Mouse (Mus musculus) spleen, adult 2 months (tissue): ENCODE measurements around the gene Mrgprg. TPM values are rescaled to one million over a fixed set of nuclear protein-coding genes. Genes with fewer than 3 reads are reported as not detected.

ENCODE experiments used
- DNase-seq, 2 experiments: peaks; one replicate each; pipeline versions ENCODE4 v3.0.0 to v3.0.0-alpha.2; 2012 to 2021; ENCODE audit warnings: low spot score in 2 of 2, low read depth in 1 of 2
- H3K27ac ChIP-seq: fragments of 200-500 bp; 2 replicates; pipeline ENCODE4 v1.5.1; 2012; ENCODE audit warnings: low read length, inconsistent platforms; ENCODE audit not compliant: insufficient read depth
- H3K27me3 ChIP-seq: fragments of 200-500 bp; 2 replicates; pipeline ENCODE4 v1.6.1; 2012; ENCODE audit warnings: mild to moderate bottlenecking, moderate library complexity, low read length, inconsistent platforms; ENCODE audit not compliant: control insufficient read depth, insufficient read depth
- H3K36me3 ChIP-seq: fragments of 200-500 bp; 2 replicates; pipeline ENCODE4 v1.6.1; 2012; ENCODE audit warnings: mild to moderate bottlenecking, low read length, inconsistent platforms; ENCODE audit not compliant: control insufficient read depth, insufficient read depth
- H3K4me1 ChIP-seq: fragments of 200-500 bp; 2 replicates; pipeline ENCODE4 v1.6.1; 2011; ENCODE audit warnings: inconsistent platforms; ENCODE audit not compliant: control insufficient read depth, insufficient read depth, insufficient read length
- H3K4me3 ChIP-seq: fragments of 200-500 bp; 2 replicates; pipeline ENCODE4 v1.5.1; 2011; ENCODE audit warnings: mild to moderate bottlenecking, inconsistent platforms; ENCODE audit not compliant: insufficient read depth, insufficient read length; ENCODE audit errors: extremely low read depth
- CTCF ChIP-seq: fragments of 200-500 bp; IDR thresholded peaks from 2 replicates; pipeline ENCODE4 v1.5.1; 2011; ENCODE audit warnings: mild to moderate bottlenecking, inconsistent platforms; ENCODE audit not compliant: insufficient read depth, insufficient read length, insufficient replicate concordance; ENCODE audit errors: extremely low read depth
- POLR2A ChIP-seq: fragments of 200-500 bp; IDR thresholded peaks from 2 replicates; pipeline ENCODE4 v1.6.1; 2011; ENCODE audit warnings: low read depth, low read length, inconsistent platforms
- WGBS: fragments of 180-500 bp; shearing (Covaris S2); methylation state at CpG from one replicate; pipeline ENCODE4 v1.1.7; 2018; 5-methylcytosine and 5-hydroxymethylcytosine counted together
- polyA plus RNA-seq: library from polyadenylated mRNA; depleted of rRNA; stranded (reverse); fragments of >200 nt; gene quantifications from 2 replicates; pipeline ENCODE4 v1.2.3, GENCODE M21; 2012

The Mrgprg gene
- polyA plus RNA-seq, 1 experiment = not detected

GRCm38 (mm10) chr7:143792336-143792985, 25.7 kb upstream of the Mrgprg start:
- DNase-seq = no peak
- WGBS = 75% methylated on average over 6 of the region's 6 CpGs
- Histone ChIP-seq H3K36me3 (peaks cover 4% of the 10 kb centered on the region; the same call in 1 of the 2 replicates), H3K27ac (no peak overlapping the region), H3K27me3 (no peaks in the 10 kb centered on the region), H3K4me1 (no peaks in the 10 kb centered on the region; the same call in 1 of the 2 replicates), H3K4me3 (no peak overlapping the region)
- no peak for TF ChIP-seq CTCF
- TF ChIP-seq POLR2A = no peak

- Histone ChIP-seq H3K27me3 (no peaks in the 10 kb centered on the region), H3K4me1 (peaks cover 23% of the 10 kb centered on the region; the same call in 1 of the 2 replicates), H3K27ac (peak within 1 kb of the TSS; percentile 80), H3K36me3 (peaks cover 3% of the 10 kb centered on the region; the same call in 1 of the 2 replicates), H3K4me3 (peak within 1 kb of the TSS; percentile 81)
- DNase-seq = peak; percentile 15 to 66
- WGBS = 8% methylated on average over 21 of the region's 21 CpGs
- TF ChIP-seq CTCF (no peak), POLR2A (no peak)
Observed at GRCm38 (mm10) chr7:143783996-143784829, 17.4 kb upstream of the Mrgprg start, which contains the start of gene Mrgpre. Gene Mrgpre, minus strand, starts transcription at chr7:143784500.

GRCm38 (mm10) chr7:143783378-143783995, 16.7 kb upstream of the Mrgprg start:
- no peak for DNase-seq
- no peak for TF ChIP-seq POLR2A
- TF ChIP-seq CTCF = no peak
- H3K27me3 ChIP-seq = no peaks in the 10 kb centered on the region
- peak overlapping the region; percentile 81 for H3K4me3 ChIP-seq
- WGBS = 22% methylated on average over 6 of the region's 6 CpGs
- no peak overlapping the region for H3K27ac ChIP-seq
- H3K36me3 ChIP-seq = peaks cover 3% of the 10 kb centered on the region; the same call in 1 of the 2 replicates
- H3K4me1 ChIP-seq = peaks cover 23% of the 10 kb centered on the region; the same call in 1 of the 2 replicates

DNA sequence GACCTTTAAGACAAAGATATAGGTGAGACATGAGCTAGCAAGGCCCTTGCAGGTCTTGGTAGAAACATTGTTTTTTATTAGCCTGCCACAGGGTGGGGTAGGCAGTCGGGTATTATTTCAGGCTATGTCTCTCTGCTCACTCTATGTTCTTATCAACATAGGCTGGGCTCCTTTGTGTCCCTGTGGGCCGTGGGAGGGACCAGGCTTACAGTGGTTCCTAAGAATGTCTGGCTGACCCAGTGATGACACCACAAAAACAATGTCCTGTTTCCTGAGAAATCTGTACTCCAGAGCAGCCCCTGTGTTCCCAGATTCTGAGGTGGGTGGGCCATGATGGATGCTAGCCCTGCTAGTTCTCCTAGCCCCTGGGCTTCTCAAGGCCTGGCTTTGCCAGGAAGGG, 10.6 kb upstream of the Mrgprg start:
- WGBS = 59% methylated on average over 2 of the region's 2 CpGs
- Histone ChIP-seq H3K4me1 (no peaks in the 10 kb centered on the region), H3K27me3 (no peaks in the 10 kb centered on the region), H3K27ac (no peak overlapping the region), H3K4me3 (no peak overlapping the region), H3K36me3 (peaks cover 3% of the 10 kb centered on the region; the same call in 1 of the 2 replicates)
- no peak for DNase-seq
- TF ChIP-seq CTCF = no peak
- TF ChIP-seq POLR2A = no peak

DNA sequence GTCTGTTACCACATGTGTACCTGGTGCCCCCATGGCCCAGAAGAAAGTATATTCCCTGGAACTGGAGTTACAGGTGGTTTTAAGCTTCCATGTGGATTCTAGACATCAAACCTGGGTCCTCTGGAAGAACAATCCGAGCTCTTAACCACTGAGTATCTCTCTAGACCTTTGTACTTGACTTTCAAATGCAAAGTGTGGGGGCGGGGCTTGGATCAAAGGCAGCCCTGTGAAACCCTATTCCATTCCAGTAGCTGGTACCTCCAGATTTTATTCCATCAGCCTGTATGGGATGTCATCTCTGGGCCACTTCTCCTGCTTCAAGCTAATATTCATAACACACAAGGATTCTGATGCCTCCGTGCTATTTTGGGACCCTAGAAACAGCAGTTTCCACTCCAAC, 9.3 kb upstream of the Mrgprg start:
- DNase-seq = no peak
- H3K27ac ChIP-seq = no peak overlapping the region
- 67% methylated on average over 3 of the region's 3 CpGs for WGBS

GRCm38 (mm10) chr7:143769461-143769860, 2.7 kb upstream of the Mrgprg start:
- no peak for TF ChIP-seq CTCF
- 83% methylated on average over 1 of the region's 1 CpGs for WGBS

More for the DNA sequence above, 9.3 kb upstream of the Mrgprg start:
- no peak overlapping the region for H3K4me3 ChIP-seq
- no peaks in the 10 kb centered on the region for H3K4me1 ChIP-seq
- no peaks in the 10 kb centered on the region for H3K27me3 ChIP-seq
- no peak for TF ChIP-seq CTCF
- no peak for TF ChIP-seq POLR2A
- peaks cover 3% of the 10 kb centered on the region; the same call in 1 of the 2 replicates for H3K36me3 ChIP-seq

DNA sequence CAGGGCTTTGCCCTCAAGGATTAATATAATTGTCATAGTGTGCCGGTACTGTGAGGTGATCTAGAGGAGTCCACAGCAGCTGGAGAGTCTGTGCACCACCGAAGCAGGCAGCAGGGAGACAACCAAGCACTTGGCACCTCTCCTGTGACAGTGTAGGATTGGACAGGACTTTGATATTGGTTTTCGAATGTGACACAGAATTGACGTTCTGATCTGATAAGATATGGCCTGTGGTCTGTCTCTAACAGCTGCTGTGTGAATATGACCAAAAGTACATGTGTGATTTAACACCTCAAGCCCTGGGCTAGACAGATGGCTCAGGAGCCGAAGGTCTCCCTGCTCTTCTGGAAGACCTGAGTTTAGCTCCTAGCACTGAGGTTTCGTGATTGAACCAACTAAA, 1.5 kb upstream of the Mrgprg start:
- TF ChIP-seq POLR2A (no peak), CTCF (no peak)
- 72% methylated on average over 6 of the region's 6 CpGs for WGBS
- Histone ChIP-seq H3K4me3 (no peak overlapping the region), H3K27ac (no peak overlapping the region), H3K27me3 (no peaks in the 10 kb centered on the region), H3K36me3 (no peaks in the 10 kb centered on the region), H3K4me1 (no peaks in the 10 kb centered on the region)
- no peak for DNase-seq

More at GRCm38 (mm10) chr7:143769461-143769860, 2.7 kb upstream of the Mrgprg start:
- Histone ChIP-seq H3K4me3 (no peak overlapping the region), H3K4me1 (no peaks in the 10 kb centered on the region), H3K27me3 (no peaks in the 10 kb centered on the region), H3K27ac (no peak overlapping the region), H3K36me3 (no peaks in the 10 kb centered on the region)
- DNase-seq = no peak
